Mouse (Mus musculus) midbrain, embryonic 13.5 days (tissue): ENCODE results near the gene Acot12. TPM values are rescaled to one million over a fixed set of nuclear protein-coding genes. Genes with fewer than 3 reads are reported as not detected.

Experiments used
- ATAC-seq: fragments of 200-750 bp; cut with Nextera tagmentation; 2 replicates; pipeline ENCODE4 v1.8.0; 2017; ENCODE audit warnings: mild to moderate bottlenecking, moderate TSS enrichment, moderate library complexity
- H3K27ac ChIP-seq: fragments of 300-500 bp; sonication (generic); 2 replicates; pipeline ENCODE4 v1.5.1; 2015; ENCODE audit warnings: inconsistent platforms, mild to moderate bottlenecking, moderate library complexity
- H3K27me3 ChIP-seq: fragments of 300-500 bp; sonication (generic); 2 replicates; pipeline ENCODE4 v1.6.1; 2015; ENCODE audit warnings: mild to moderate bottlenecking, inconsistent platforms
- H3K36me3 ChIP-seq: fragments of 300-500 bp; sonication (generic); 2 replicates; pipeline ENCODE4 v1.6.1; 2015; ENCODE audit warnings: mild to moderate bottlenecking, inconsistent platforms
- H3K4me1 ChIP-seq: fragments of 300-500 bp; sonication (generic); replicated peaks from 2 replicates; pipeline ENCODE4 v1.6.1; 2015; ENCODE audit warnings: inconsistent platforms
- H3K4me2 ChIP-seq: fragments of 300-500 bp; sonication (generic); replicated peaks from 2 replicates; pipeline ENCODE4 v1.6.1; 2015; ENCODE audit warnings: moderate library complexity, mild to moderate bottlenecking, inconsistent platforms
- H3K4me3 ChIP-seq: fragments of 300-500 bp; sonication (generic); replicated peaks from 2 replicates; pipeline ENCODE4 v1.5.1; 2015; ENCODE audit warnings: mild to moderate bottlenecking, inconsistent platforms
- H3K9ac ChIP-seq: fragments of 300-500 bp; sonication (generic); replicated peaks from 2 replicates; pipeline ENCODE4 v1.6.1; 2015; ENCODE audit warnings: mild to moderate bottlenecking, inconsistent platforms
- H3K9me3 ChIP-seq: fragments of 300-500 bp; sonication (generic); 2 replicates; pipeline ENCODE4 v1.6.1; 2016; ENCODE audit warnings: mild to moderate bottlenecking, inconsistent platforms
- WGBS: fragments of 180-500 bp; shearing (Covaris S2); methylation state at CpG from one replicate; pipeline ENCODE4 v1.1.7; 2015; 5-methylcytosine and 5-hydroxymethylcytosine counted together
- polyA plus RNA-seq: library from polyadenylated mRNA; unstranded; fragments of >200 nt; fragmentation: Nextera tagmentation; extraction: Ambion mirVana; gene quantifications from 2 replicates; pipeline ENCODE4 v1.2.1, GENCODE M21; 2015

Gene Acot12
- polyA plus RNA-seq: not detected in 2 replicates

DNA sequence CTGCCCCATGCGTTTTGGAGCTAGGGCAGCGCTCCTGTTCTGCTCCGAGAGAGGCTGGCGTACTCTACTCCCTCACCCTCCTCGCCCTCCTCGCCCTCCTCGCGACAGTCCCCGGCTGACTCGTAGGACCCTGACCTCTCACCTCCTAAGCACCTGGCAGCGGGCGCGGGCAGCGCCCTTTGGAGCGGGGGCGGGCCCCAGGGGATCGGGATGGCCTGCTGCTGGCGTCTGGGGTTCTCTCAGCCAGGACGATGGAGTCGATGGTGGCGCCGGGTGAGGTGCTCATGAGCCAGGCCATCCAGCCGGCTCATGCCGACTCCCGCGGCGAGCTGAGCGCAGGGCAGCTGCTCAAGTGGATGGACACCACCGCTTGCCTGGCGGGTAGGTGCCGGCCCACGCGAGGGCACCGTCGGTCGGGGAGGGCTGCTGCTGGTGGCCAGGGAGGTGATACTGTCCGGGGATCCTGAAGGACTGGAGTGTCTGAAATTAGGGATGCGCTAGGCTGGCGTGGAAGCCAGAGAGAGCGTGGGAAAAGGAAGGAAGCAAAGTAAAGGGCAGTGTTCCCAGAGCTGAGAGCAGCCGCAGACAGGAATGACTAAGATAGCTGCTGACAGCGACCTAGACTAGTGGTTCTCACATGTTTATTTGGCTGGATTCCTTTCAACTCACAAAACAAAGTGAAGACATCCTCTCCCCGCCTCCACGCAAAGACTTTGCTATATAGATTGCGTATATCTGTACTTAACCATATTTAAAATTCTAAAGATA, at the start of gene Acot12:
Acot12 (plus strand) TSS at position 233 of the 768 bp plus-strand sequence.
- peaks cover 12% of the 10 kb centered on the region for H3K4me1 ChIP-seq
- peaks cover 14% of the 10 kb centered on the region; the same call in 1 of the 2 replicates for H3K27me3 ChIP-seq
- peak within 1 kb of the TSS; percentile 47 for H3K4me3 ChIP-seq
- WGBS: 9% methylated on average over 45 of the region's 45 CpGs
- peak within 1 kb of the TSS; percentile 65 for H3K9ac ChIP-seq
- H3K9me3 ChIP-seq: no peaks in the 10 kb centered on the region
- H3K4me2 ChIP-seq: peak within 1 kb of the TSS; percentile 86
- H3K36me3 ChIP-seq: no peaks in the 10 kb centered on the region
- H3K27ac ChIP-seq: no peak within 1 kb of the TSS
- ATAC-seq: peak; percentile 86

GRCm38 (mm10) chr13:91693615-91694014, 47.7 kb upstream of the Acot12 start:
- Histone ChIP-seq H3K9ac (no peak overlapping the region), H3K36me3 (peaks cover 25% of the 10 kb centered on the region), H3K27me3 (no peaks in the 10 kb centered on the region), H3K27ac (no peak overlapping the region), H3K9me3 (no peaks in the 10 kb centered on the region), H3K4me2 (no peak overlapping the region), H3K4me3 (no peak overlapping the region), H3K4me1 (no peaks in the 10 kb centered on the region)
- ATAC-seq: no peak
- WGBS: 66% methylated on average over 7 of the region's 7 CpGs

DNA sequence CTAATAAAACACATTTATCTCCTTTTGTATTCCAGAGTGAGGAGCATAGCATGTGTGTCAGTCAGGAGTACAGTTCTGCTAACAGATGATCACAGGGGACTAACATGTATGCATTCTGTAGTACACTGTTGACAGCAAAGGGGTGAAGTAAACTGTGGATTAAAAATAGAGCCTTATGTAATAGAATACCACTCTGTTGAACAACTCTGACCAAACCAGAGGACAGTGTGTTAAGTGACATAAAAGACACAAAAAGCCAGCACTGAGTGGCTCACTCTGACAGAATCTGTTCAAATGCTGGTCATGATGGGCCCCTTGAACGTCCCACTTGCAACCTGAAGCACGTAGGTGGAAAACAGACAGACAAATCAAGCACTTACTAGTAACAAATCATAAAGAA, 45.9 kb upstream of the Acot12 start:
- no peak for ATAC-seq
- Histone ChIP-seq H3K4me2 (no peak overlapping the region), H3K4me3 (no peak overlapping the region), H3K9me3 (no peaks in the 10 kb centered on the region), H3K27me3 (no peaks in the 10 kb centered on the region), H3K9ac (no peak overlapping the region), H3K27ac (no peak overlapping the region), H3K36me3 (peaks cover 21% of the 10 kb centered on the region; the same call in 1 of the 2 replicates), H3K4me1 (no peaks in the 10 kb centered on the region)
- WGBS: 87% methylated on average over 2 of the region's 2 CpGs

- Histone ChIP-seq H3K4me3 (no peak overlapping the region), H3K27ac (no peak overlapping the region), H3K4me1 (no peaks in the 10 kb centered on the region), H3K36me3 (peaks cover 25% of the 10 kb centered on the region), H3K9me3 (no peaks in the 10 kb centered on the region), H3K27me3 (no peaks in the 10 kb centered on the region), H3K9ac (no peak overlapping the region), H3K4me2 (no peak overlapping the region)
- ATAC-seq: no peak
- 95% methylated on average over 2 of the region's 2 CpGs for WGBS
These were observed 45.1 kb upstream of the Acot12 start for GRCm38 (mm10) chr13:91696109-91696645.

- ATAC-seq: peak; percentile 46; the same call in 1 of the 2 replicates
- 38% methylated on average over 3 of the region's 3 CpGs for WGBS
These were observed 44.3 kb upstream of the Acot12 start for GRCm38 (mm10) chr13:91697011-91697410.

DNA sequence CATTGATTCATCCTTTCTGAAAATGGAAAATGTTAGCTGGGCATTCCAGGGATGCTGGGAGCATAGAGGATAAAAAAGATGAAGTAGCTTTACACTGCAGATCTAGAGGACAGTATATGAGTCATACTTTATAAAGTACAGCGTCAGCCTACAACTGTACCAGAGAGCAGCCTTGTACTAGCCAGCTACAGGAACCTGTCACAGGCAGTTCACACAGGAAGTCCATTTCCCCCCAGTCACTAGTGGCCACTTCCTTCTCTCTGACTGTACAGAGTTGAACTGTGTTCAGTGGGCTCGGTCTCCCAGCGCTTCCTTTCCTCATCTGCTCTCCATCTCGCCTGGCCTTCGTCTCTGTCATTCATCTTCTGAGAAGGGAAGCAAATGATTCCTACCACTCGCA, 39.0 kb upstream of the Acot12 start:
- H3K9me3 ChIP-seq: no peaks in the 10 kb centered on the region
- peaks cover 23% of the 10 kb centered on the region for H3K36me3 ChIP-seq
- no peak overlapping the region for H3K4me2 ChIP-seq
- H3K4me1 ChIP-seq: no peaks in the 10 kb centered on the region
- H3K9ac ChIP-seq: no peak overlapping the region
- no peak overlapping the region for H3K27ac ChIP-seq
- ATAC-seq: no peak
- WGBS: 88% methylated on average over 6 of the region's 6 CpGs
- H3K4me3 ChIP-seq: no peak overlapping the region
- H3K27me3 ChIP-seq: no peaks in the 10 kb centered on the region

More at GRCm38 (mm10) chr13:91697011-91697410, 44.3 kb upstream of the Acot12 start:
- no peaks in the 10 kb centered on the region for H3K27me3 ChIP-seq
- peaks cover 25% of the 10 kb centered on the region for H3K36me3 ChIP-seq
- H3K27ac ChIP-seq: no peak overlapping the region
- H3K4me2 ChIP-seq: no peak overlapping the region
- H3K4me1 ChIP-seq: no peaks in the 10 kb centered on the region
- H3K9ac ChIP-seq: no peak overlapping the region
- H3K9me3 ChIP-seq: no peaks in the 10 kb centered on the region
- no peak overlapping the region for H3K4me3 ChIP-seq

- ATAC-seq: no peak
- no peak overlapping the region for H3K4me2 ChIP-seq
- WGBS: 94% methylated on average over 6 of the region's 6 CpGs
These were observed 21.8 kb upstream of the Acot12 start for GRCm38 (mm10) chr13:91719487-91719886.

DNA sequence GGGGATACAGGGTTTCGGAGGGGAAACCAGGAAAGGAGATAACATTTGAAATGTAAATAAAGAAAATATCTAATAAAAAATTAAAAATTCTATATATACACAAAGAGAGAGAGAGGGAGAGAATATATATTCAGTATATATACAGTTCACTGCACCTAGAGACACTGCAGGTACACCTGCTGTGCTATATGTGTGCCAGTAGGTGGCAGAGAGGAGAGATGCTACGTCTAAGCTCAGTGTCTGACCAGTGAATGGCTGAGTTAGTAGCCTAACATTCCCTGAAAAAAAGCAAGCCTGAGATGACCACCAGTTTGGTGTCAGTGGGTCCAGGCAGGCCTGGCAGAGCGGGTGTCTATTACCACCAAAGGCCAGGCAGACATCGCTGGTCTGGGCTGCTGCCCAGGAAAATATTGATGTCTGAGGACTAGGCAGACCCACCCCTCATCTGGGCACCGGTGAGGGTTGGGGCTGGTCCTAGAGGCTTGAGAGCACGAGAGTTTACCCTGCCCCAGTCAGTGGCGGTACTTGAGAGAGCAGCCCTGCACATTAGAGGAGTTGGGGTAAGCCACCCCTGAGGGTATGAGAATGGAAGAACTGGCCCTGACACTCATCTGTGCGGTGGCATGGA, 18.1 kb upstream of the Acot12 start:
- no peak overlapping the region for H3K4me2 ChIP-seq
- H3K4me3 ChIP-seq: no peak overlapping the region
- H3K27ac ChIP-seq: no peak overlapping the region
- 63% methylated on average over 8 of the region's 8 CpGs for WGBS
- ATAC-seq: peak; percentile 82
- no peaks in the 10 kb centered on the region for H3K9me3 ChIP-seq
- H3K36me3 ChIP-seq: no peaks in the 10 kb centered on the region
- H3K9ac ChIP-seq: no peak overlapping the region
- no peaks in the 10 kb centered on the region for H3K27me3 ChIP-seq
- no peaks in the 10 kb centered on the region for H3K4me1 ChIP-seq

More at GRCm38 (mm10) chr13:91719487-91719886, 21.8 kb upstream of the Acot12 start:
- Histone ChIP-seq H3K9me3 (no peaks in the 10 kb centered on the region), H3K27ac (no peak overlapping the region), H3K27me3 (no peaks in the 10 kb centered on the region), H3K9ac (no peak overlapping the region), H3K4me1 (no peaks in the 10 kb centered on the region), H3K4me3 (no peak overlapping the region), H3K36me3 (no peaks in the 10 kb centered on the region)

- peak; percentile 51; the same call in 1 of the 2 replicates for ATAC-seq
- Histone ChIP-seq H3K4me1 (no peaks in the 10 kb centered on the region), H3K27ac (no peak overlapping the region), H3K4me2 (no peak overlapping the region), H3K4me3 (no peak overlapping the region), H3K9me3 (no peaks in the 10 kb centered on the region), H3K27me3 (no peaks in the 10 kb centered on the region), H3K9ac (no peak overlapping the region), H3K36me3 (no peaks in the 10 kb centered on the region)
- 83% methylated on average over 7 of the region's 7 CpGs for WGBS
These were observed 17.6 kb upstream of the Acot12 start for GRCm38 (mm10) chr13:91723736-91724119.

- H3K9ac ChIP-seq: no peak overlapping the region
- H3K36me3 ChIP-seq: no peaks in the 10 kb centered on the region
- H3K4me1 ChIP-seq: no peaks in the 10 kb centered on the region
- no peak overlapping the region for H3K27ac ChIP-seq
- H3K9me3 ChIP-seq: no peaks in the 10 kb centered on the region
- WGBS: 95% methylated on average over 3 of the region's 3 CpGs
- H3K4me2 ChIP-seq: no peak overlapping the region
- ATAC-seq: no peak
- no peaks in the 10 kb centered on the region for H3K27me3 ChIP-seq
- no peak overlapping the region for H3K4me3 ChIP-seq
These were observed 17.1 kb upstream of the Acot12 start for GRCm38 (mm10) chr13:91724211-91724610.

DNA sequence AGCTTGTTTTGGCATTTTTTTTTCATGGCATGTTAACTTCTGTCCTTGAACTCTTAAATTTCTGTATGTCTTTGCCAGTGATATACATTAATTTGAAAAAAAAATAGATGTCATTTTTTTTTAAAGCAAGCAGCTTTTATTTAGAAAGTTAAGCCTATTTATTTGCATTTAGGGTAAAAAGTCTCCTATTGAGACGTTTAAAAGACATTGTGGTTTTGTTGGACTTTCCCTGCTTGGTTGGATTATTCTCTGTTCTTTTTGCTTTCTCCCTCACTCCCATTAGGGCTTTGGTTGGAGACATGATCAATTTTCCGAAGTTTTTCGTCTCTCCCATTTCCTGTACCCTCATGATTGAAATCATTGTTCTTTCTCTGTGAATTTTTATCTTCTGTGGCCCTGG, 16.2 kb upstream of the Acot12 start:
- WGBS: 77% methylated on average over 3 of the region's 3 CpGs
- H3K4me3 ChIP-seq: no peak overlapping the region
- no peak overlapping the region for H3K9ac ChIP-seq
- no peaks in the 10 kb centered on the region for H3K9me3 ChIP-seq
- no peaks in the 10 kb centered on the region for H3K27me3 ChIP-seq
- H3K4me2 ChIP-seq: no peak overlapping the region
- no peak overlapping the region for H3K27ac ChIP-seq
- no peaks in the 10 kb centered on the region for H3K36me3 ChIP-seq
- no peaks in the 10 kb centered on the region for H3K4me1 ChIP-seq
- ATAC-seq: no peak

DNA sequence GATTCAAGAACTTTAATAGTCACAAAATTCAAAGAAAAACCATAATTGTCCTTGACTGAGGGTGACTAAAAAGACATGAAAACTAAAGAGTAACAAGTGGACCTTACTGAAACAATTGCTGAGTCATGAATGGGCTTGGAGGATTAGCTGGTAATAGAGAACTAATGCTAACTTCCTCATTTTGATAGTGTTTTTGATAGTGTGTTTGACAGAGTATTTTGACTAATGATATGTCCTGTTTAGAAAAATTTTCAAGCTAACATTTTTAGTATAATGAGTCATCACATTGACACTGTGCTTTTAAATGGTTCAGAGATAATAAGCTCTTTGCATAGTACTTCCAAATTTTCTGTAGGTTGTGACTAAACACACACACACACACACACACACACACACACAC, 13.4 kb upstream of the Acot12 start:
- no peak overlapping the region for H3K4me3 ChIP-seq
- no peak overlapping the region for H3K27ac ChIP-seq
- H3K9me3 ChIP-seq: no peaks in the 10 kb centered on the region

More for the DNA sequence above, 13.4 kb upstream of the Acot12 start:
- no peak for ATAC-seq
- H3K9ac ChIP-seq: no peak overlapping the region
- H3K4me2 ChIP-seq: no peak overlapping the region
- H3K4me1 ChIP-seq: no peaks in the 10 kb centered on the region
- H3K36me3 ChIP-seq: no peaks in the 10 kb centered on the region
- no peaks in the 10 kb centered on the region for H3K27me3 ChIP-seq
